Mouse (Mus musculus) forelimb bud, embryonic 11.5 days (tissue): ENCODE data around the gene Sdr9c7.
"Not testable (repeated sequence)": the region's sequence is repeated elsewhere in the genome, so short reads cannot be mapped to it uniquely, and the experiment has no call there.

Source experiments
- DNase-seq: peaks from one replicate; pipeline ENCODE4 v3.0.0-alpha.2; 2012; ENCODE audit warnings: low read depth, low spot score

Sdr9c7 gene

GRCm38 (mm10) chr10:127898218-127898617 lies at the start of gene Sdr9c7:
Gene Sdr9c7, plus strand, starts transcription at chr10:127898518.
- DNase-seq = no peak

GRCm38 (mm10) chr10:127849628-127850027 lies 48.7 kb upstream of the Sdr9c7 start, which contains the start of gene Rdh19:
Gene Rdh19, plus strand, starts transcription at chr10:127849928.
- DNase-seq = no peak

- no peak for DNase-seq
These were observed 41.9 kb upstream of the Sdr9c7 start for GRCm38 (mm10) chr10:127856376-127856775.

GRCm38 (mm10) chr10:127864931-127865330 lies 33.4 kb upstream of the Sdr9c7 start:
- DNase-seq = no peak

GRCm38 (mm10) chr10:127866232-127866631 lies 32.1 kb upstream of the Sdr9c7 start, which contains the start of gene Rdh16f2:
Gene Rdh16f2, plus strand, starts transcription at chr10:127866474.
- DNase-seq = no peak

GRCm38 (mm10) chr10:127872484-127872883 lies 25.8 kb upstream of the Sdr9c7 start:
- no peak for DNase-seq

GRCm38 (mm10) chr10:127877681-127878080 lies 20.6 kb upstream of the Sdr9c7 start:
- no peak for DNase-seq

GRCm38 (mm10) chr10:127878262-127879057 lies 19.9 kb upstream of the Sdr9c7 start:
- DNase-seq = no peak

- no peak for DNase-seq
These were observed 19.1 kb upstream of the Sdr9c7 start for GRCm38 (mm10) chr10:127879155-127879688.

- no peak for DNase-seq
These were observed 17.3 kb upstream of the Sdr9c7 start for GRCm38 (mm10) chr10:127881041-127881440.

GRCm38 (mm10) chr10:127886551-127886950 lies 11.8 kb upstream of the Sdr9c7 start:
- DNase-seq = no peak

- DNase-seq = no peak
These were observed 11.3 kb upstream of the Sdr9c7 start for GRCm38 (mm10) chr10:127886971-127887370.

GRCm38 (mm10) chr10:127888605-127889004 lies 9.7 kb upstream of the Sdr9c7 start, which contains the start of gene Rdh7:
Gene Rdh7, minus strand, starts transcription at chr10:127888817.
- DNase-seq = no peak

GRCm38 (mm10) chr10:127891481-127891880 lies 6.8 kb upstream of the Sdr9c7 start:
- DNase-seq = no peak

GRCm38 (mm10) chr10:127893163-127894022 lies 4.9 kb upstream of the Sdr9c7 start:
- not testable (repeated sequence) for DNase-seq

- no peak for DNase-seq
These were observed 1.6 kb upstream of the Sdr9c7 start for GRCm38 (mm10) chr10:127896705-127897104.

GRCm38 (mm10) chr10:127897506-127897905 lies 812 bp upstream of the Sdr9c7 start:
- no peak for DNase-seq

- DNase-seq = no peak
These were observed 1.5 kb downstream of the Sdr9c7 start for GRCm38 (mm10) chr10:127899783-127900182.

- DNase-seq = no peak
These were observed 3.4 kb downstream of the Sdr9c7 start for GRCm38 (mm10) chr10:127901751-127902150.

GRCm38 (mm10) chr10:127903116-127903515 lies 4.8 kb downstream of the Sdr9c7 start:
- no peak for DNase-seq

- no peak for DNase-seq
These were observed 6.6 kb downstream of the Sdr9c7 start for GRCm38 (mm10) chr10:127904718-127905446.
